Mouse (Mus musculus) intestine, embryonic 15.5 days (tissue): ENCODE data around the gene Tas2r143. TPM values are rescaled to one million over a fixed set of nuclear protein-coding genes. Genes with fewer than 3 reads are reported as not detected.

Source experiments
- ATAC-seq: fragments of 200-750 bp; cut with Nextera tagmentation; 2 replicates; pipeline ENCODE4 v1.8.0; 2017; ENCODE audit warnings: moderate TSS enrichment, moderate library complexity
- H3K27ac ChIP-seq: fragments of 300-500 bp; sonication (generic); 2 replicates; pipeline ENCODE4 v1.5.1; 2015; ENCODE audit warnings: mild to moderate bottlenecking, inconsistent platforms
- H3K27me3 ChIP-seq: fragments of 300-500 bp; sonication (generic); replicated peaks from 2 replicates; pipeline ENCODE4 v1.6.1; 2015; ENCODE audit warnings: inconsistent platforms
- H3K36me3 ChIP-seq: fragments of 300-500 bp; sonication (generic); 2 replicates; pipeline ENCODE4 v1.6.1; 2015; ENCODE audit warnings: inconsistent platforms
- H3K4me1 ChIP-seq: fragments of 300-500 bp; sonication (generic); replicated peaks from 2 replicates; pipeline ENCODE4 v1.6.1; 2015; ENCODE audit warnings: inconsistent platforms
- H3K4me2 ChIP-seq: fragments of 300-500 bp; sonication (generic); replicated peaks from 2 replicates; pipeline ENCODE4 v1.6.1; 2015; ENCODE audit warnings: mild to moderate bottlenecking, inconsistent platforms
- H3K4me3 ChIP-seq: fragments of 300-500 bp; sonication (generic); replicated peaks from 2 replicates; pipeline ENCODE4 v1.5.1; 2015; ENCODE audit warnings: inconsistent platforms
- H3K9ac ChIP-seq: fragments of 300-500 bp; sonication (generic); 2 replicates; pipeline ENCODE4 v1.6.1; 2015; ENCODE audit warnings: inconsistent platforms
- H3K9me3 ChIP-seq: fragments of 300-500 bp; sonication (generic); 2 replicates; pipeline ENCODE4 v1.6.1; 2016; ENCODE audit warnings: inconsistent platforms
- WGBS: fragments of 180-500 bp; shearing (Covaris S2); methylation state at CpG from one replicate; pipeline ENCODE4 v1.1.7; 2015; 5-methylcytosine and 5-hydroxymethylcytosine counted together
- polyA plus RNA-seq: library from polyadenylated mRNA; unstranded; fragments of >200 nt; fragmentation: Nextera tagmentation; extraction: Ambion mirVana; gene quantifications from 2 replicates; pipeline ENCODE4 v1.2.1, GENCODE M21; 2015

Tas2r143 gene
- polyA plus RNA-seq, 1 experiment from 2014 or later: not detected

DNA sequence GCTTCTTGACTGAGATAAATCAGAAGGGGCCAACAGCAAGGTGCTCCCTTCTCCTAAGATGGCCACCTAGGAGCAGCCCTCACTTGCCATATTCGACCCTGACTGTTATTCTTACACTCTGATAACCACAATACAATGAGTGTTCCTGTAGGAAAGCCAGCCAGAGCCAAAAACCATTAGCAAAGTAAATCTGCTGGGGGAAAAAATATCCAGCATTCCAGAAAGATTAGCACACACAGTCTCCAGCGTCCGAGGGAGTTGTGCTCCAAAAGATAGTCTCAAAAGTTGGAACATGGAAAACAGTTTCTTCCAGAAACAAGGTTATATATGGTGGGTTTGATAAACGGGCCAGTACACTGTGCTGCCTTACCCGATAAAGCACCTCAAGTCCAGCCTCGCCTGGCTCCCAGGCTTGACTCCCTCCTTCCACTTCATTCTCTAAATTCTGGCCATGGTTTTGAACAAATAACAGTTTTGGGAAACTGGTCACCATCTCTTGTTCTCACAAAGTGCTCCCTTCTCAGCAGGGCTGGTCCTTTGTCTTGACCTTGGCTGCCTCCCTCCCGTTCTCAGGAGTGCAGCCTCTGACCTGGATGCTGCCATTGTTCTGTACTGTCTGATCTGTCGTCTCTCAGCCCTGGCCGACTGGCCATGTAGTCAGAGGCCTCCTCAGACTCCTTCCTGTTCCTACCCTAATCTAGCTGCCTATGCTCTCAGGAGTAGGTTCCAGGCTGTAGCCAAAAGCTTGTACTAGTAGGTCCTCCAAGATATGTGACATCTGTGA is 40.5 kb upstream of the Tas2r143 start:
- 63% methylated on average over 9 of the region's 9 CpGs for WGBS
- Histone ChIP-seq H3K27ac (peak overlapping the region; percentile 54; the same call in 1 of the 2 replicates), H3K36me3 (peaks cover 25% of the 10 kb centered on the region), H3K27me3 (no peaks in the 10 kb centered on the region), H3K4me1 (0 out of 2 replicates have a peak, but pooled peaks cover 2% of the 10 kb centered on the region), H3K4me2 (no peak overlapping the region), H3K9ac (no peak overlapping the region), H3K9me3 (no peaks in the 10 kb centered on the region), H3K4me3 (no peak overlapping the region)
- no peak for ATAC-seq

DNA sequence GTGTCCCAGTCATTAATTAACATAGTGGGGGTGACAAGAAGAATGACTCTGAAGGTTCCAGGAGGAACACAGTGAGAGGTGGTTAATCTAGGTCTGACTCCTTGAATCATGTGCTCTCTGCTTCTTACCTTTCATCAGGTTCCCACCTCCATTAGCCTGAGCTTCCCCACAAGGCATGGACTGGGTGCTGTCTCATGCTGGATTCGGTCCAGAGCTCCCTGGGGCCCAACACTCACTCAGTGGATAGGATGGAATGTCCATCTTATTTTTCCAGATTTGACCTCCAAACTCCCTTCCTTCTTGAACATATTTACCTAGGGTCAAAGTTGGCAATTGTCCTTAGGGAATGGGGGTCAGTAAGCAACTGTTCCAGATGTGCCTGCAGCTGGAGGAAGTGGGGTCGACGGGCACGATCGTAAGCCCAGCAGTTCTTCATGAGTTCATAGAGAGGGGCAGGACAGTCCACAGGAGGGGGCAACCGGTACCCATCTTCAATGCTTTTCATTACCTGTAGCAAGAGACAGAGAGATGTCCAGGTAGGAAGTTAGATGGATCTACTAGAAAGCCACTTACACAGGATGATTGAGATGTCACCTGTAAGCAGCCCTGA is 39.7 kb upstream of the Tas2r143 start:
- Histone ChIP-seq H3K9ac (no peak overlapping the region), H3K9me3 (no peaks in the 10 kb centered on the region), H3K4me2 (no peak overlapping the region), H3K27me3 (no peaks in the 10 kb centered on the region), H3K4me3 (no peak overlapping the region), H3K36me3 (peaks cover 25% of the 10 kb centered on the region), H3K27ac (no peak overlapping the region), H3K4me1 (0 out of 2 replicates have a peak, but pooled peaks cover 2% of the 10 kb centered on the region)
- WGBS: 82% methylated on average over 6 of the region's 6 CpGs
- ATAC-seq: no peak

- ATAC-seq: no peak
- Histone ChIP-seq H3K4me2 (no peak overlapping the region), H3K27ac (no peak overlapping the region), H3K9ac (no peak overlapping the region), H3K4me3 (no peak overlapping the region), H3K36me3 (peaks cover 18% of the 10 kb centered on the region), H3K9me3 (no peaks in the 10 kb centered on the region), H3K4me1 (0 out of 2 replicates have a peak, but pooled peaks cover 2% of the 10 kb centered on the region), H3K27me3 (no peaks in the 10 kb centered on the region)
- WGBS: 92% methylated on average over 13 of the region's 13 CpGs
These were observed 38.8 kb upstream of the Tas2r143 start for GRCm38 (mm10) chr6:42361041-42361895.

DNA sequence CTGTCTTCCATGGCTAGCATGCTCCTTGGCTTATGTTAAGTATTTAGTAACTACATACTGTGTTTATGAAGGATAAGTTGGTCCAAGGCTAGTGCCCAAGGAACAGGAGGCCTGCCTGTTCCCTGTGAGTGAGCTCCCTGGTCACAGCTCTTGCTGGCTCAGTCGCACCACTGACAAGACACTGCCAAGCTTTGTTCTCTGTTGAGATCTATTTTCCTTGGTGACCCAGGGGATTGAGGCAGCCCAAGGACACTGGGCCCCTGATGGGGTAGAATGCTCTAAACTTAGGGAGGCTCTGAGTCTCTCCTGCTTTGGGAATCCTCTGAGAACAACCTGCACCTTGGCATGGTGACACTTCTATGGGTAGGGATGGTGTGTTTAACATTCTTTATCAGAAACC is 38.0 kb upstream of the Tas2r143 start:
- Histone ChIP-seq H3K4me2 (no peak overlapping the region), H3K9ac (no peak overlapping the region), H3K4me1 (0 out of 2 replicates have a peak, but pooled peaks cover 2% of the 10 kb centered on the region), H3K27me3 (no peaks in the 10 kb centered on the region), H3K36me3 (peaks cover 12% of the 10 kb centered on the region), H3K4me3 (no peak overlapping the region), H3K27ac (no peak overlapping the region), H3K9me3 (no peaks in the 10 kb centered on the region)
- 78% methylated on average over 1 of the region's 1 CpGs for WGBS
- no peak for ATAC-seq

GRCm38 (mm10) chr6:42362497-42362896 is 37.5 kb upstream of the Tas2r143 start:
- H3K27me3 ChIP-seq: no peaks in the 10 kb centered on the region
- H3K9me3 ChIP-seq: no peaks in the 10 kb centered on the region
- 0 out of 2 replicates have a peak, but pooled peaks cover under 1% of the 10 kb centered on the region for H3K4me1 ChIP-seq
- H3K4me3 ChIP-seq: no peak overlapping the region
- no peak overlapping the region for H3K27ac ChIP-seq
- ATAC-seq: no peak
- H3K9ac ChIP-seq: no peak overlapping the region
- 81% methylated on average over 1 of the region's 1 CpGs for WGBS
- peaks cover 8% of the 10 kb centered on the region for H3K36me3 ChIP-seq
- H3K4me2 ChIP-seq: no peak overlapping the region

- no peak overlapping the region for H3K27ac ChIP-seq
- no peak overlapping the region for H3K4me3 ChIP-seq
- H3K4me2 ChIP-seq: no peak overlapping the region
- peaks cover 3% of the 10 kb centered on the region for H3K36me3 ChIP-seq
- H3K9ac ChIP-seq: no peak overlapping the region
- no peaks in the 10 kb centered on the region for H3K9me3 ChIP-seq
- no peaks in the 10 kb centered on the region for H3K4me1 ChIP-seq
- 69% methylated on average over 3 of the region's 3 CpGs for WGBS
- no peak for ATAC-seq
- H3K27me3 ChIP-seq: no peaks in the 10 kb centered on the region
These were observed 37.1 kb upstream of the Tas2r143 start for GRCm38 (mm10) chr6:42362974-42363373.

- no peak overlapping the region for H3K4me2 ChIP-seq
- H3K4me1 ChIP-seq: no peaks in the 10 kb centered on the region
- WGBS: 88% methylated on average over 4 of the region's 4 CpGs
These were observed 36.0 kb upstream of the Tas2r143 start for GRCm38 (mm10) chr6:42364066-42364465.

DNA sequence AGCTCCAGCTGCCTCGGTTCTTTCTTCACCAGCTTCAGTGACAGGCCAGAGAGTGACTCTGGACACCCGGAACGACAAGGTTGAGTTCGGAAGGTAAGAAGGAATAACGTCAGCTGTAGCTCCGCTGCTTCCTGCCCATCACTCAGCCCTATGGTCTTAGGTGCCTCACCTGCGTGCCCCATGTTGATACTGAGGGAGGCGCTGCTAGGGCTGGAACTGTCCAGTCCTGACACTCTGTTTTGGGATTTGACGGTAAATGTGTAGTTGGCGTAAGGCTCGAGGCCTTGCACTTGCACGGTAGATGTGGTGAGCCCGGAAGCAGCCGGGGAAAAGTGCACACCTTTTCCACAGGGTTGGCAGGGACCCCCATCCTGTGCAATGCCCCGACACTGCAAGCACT is 35.4 kb upstream of the Tas2r143 start:
- WGBS: 89% methylated on average over 15 of the region's 15 CpGs
- Histone ChIP-seq H3K4me3 (no peak overlapping the region), H3K27ac (no peak overlapping the region), H3K4me2 (no peak overlapping the region), H3K27me3 (no peaks in the 10 kb centered on the region), H3K4me1 (no peaks in the 10 kb centered on the region), H3K36me3 (no peaks in the 10 kb centered on the region), H3K9ac (no peak overlapping the region), H3K9me3 (no peaks in the 10 kb centered on the region)
- ATAC-seq: no peak

More at GRCm38 (mm10) chr6:42364066-42364465, 36.0 kb upstream of the Tas2r143 start:
- ATAC-seq: no peak
- no peaks in the 10 kb centered on the region for H3K27me3 ChIP-seq
- no peak overlapping the region for H3K9ac ChIP-seq
- H3K36me3 ChIP-seq: no peaks in the 10 kb centered on the region
- H3K27ac ChIP-seq: no peak overlapping the region
- H3K9me3 ChIP-seq: no peaks in the 10 kb centered on the region
- no peak overlapping the region for H3K4me3 ChIP-seq

GRCm38 (mm10) chr6:42365215-42365614 is 34.8 kb upstream of the Tas2r143 start:
- H3K27ac ChIP-seq: no peak overlapping the region
- ATAC-seq: no peak
- H3K4me1 ChIP-seq: no peaks in the 10 kb centered on the region
- no peaks in the 10 kb centered on the region for H3K9me3 ChIP-seq
- WGBS: 93% methylated on average over 6 of the region's 6 CpGs
- H3K9ac ChIP-seq: no peak overlapping the region
- H3K27me3 ChIP-seq: no peaks in the 10 kb centered on the region
- no peak overlapping the region for H3K4me3 ChIP-seq
- H3K36me3 ChIP-seq: no peaks in the 10 kb centered on the region
- H3K4me2 ChIP-seq: no peak overlapping the region

GRCm38 (mm10) chr6:42369870-42370269 is 30.2 kb upstream of the Tas2r143 start:
- no peak overlapping the region for H3K4me3 ChIP-seq
- no peaks in the 10 kb centered on the region for H3K36me3 ChIP-seq
- no peaks in the 10 kb centered on the region for H3K27me3 ChIP-seq
- no peak overlapping the region for H3K4me2 ChIP-seq
- no peak overlapping the region for H3K9ac ChIP-seq
- no peak overlapping the region for H3K27ac ChIP-seq
- 24% methylated on average over 3 of the region's 3 CpGs for whole genome bisulfite sequencing
- H3K9me3 ChIP-seq: no peaks in the 10 kb centered on the region
- no peak for ATAC-seq
- peaks cover 28% of the 10 kb centered on the region for H3K4me1 ChIP-seq

- H3K4me2 ChIP-seq: no peak overlapping the region
- H3K27ac ChIP-seq: no peak overlapping the region
- WGBS: 55% methylated on average over 4 of the region's 4 CpGs
These were observed 29.2 kb upstream of the Tas2r143 start for GRCm38 (mm10) chr6:42370630-42371363.

More at GRCm38 (mm10) chr6:42370630-42371363, 29.2 kb upstream of the Tas2r143 start:
- H3K36me3 ChIP-seq: no peaks in the 10 kb centered on the region
- no peak overlapping the region for H3K9ac ChIP-seq
- no peak for ATAC-seq
- no peaks in the 10 kb centered on the region for H3K9me3 ChIP-seq
- peaks cover 28% of the 10 kb centered on the region for H3K4me1 ChIP-seq
- H3K4me3 ChIP-seq: no peak overlapping the region
- H3K27me3 ChIP-seq: no peaks in the 10 kb centered on the region
